9 mouse cellular contexts compared by ENCODE assay signal in genomic region chr11:68114202-68114601, GRCm38 (mm10).
DNase-seq lines count a peak whose midpoint lies in the region; ATAC-seq lines count a peak whose summit lies in the region.
"Had no signal": no experiment of that assay in that cellular context is flagged by ENCODE, and none has a peak within 500 bp of the region (broad histone marks: within the 10 kb centered on the region; RNA-seq: fewer than 3 reads in every experiment).

No protein-coding gene starts in this region.

- H3K4me2 ChIP-seq in heart, embryonic 13.5 days, result peak overlapping the region; percentile 43
- no peak overlapping the region for H3K4me2 ChIP-seq in neural tube, embryonic 15.5 days
- no peak overlapping the region for H3K4me2 ChIP-seq in hindbrain, embryonic 13.5 days
- 0 out of 2 replicates have a peak overlapping the region, but pooled peaks have one; percentile 5 for H3K4me2 ChIP-seq in neural tube, embryonic 13.5 days

- no peak for DNase-seq in heart, postnatal 10 days
- DNase-seq in neural tube, embryonic 10.5 days (ENCODE audit: extremely low spot score, low spot score), result peak; percentile 21
- no peak for DNase-seq in gastrocnemius, postnatal 10 days
- DNase-seq in frontal cortex, postnatal 14 days (ENCODE audit: low spot score in 2 of 2), result no peak
- DNase-seq: adrenal gland, postnatal 25 days had no signal

- no peaks in the 10 kb centered on the region for H3K36me3 ChIP-seq in heart, embryonic 13.5 days
- H3K36me3 ChIP-seq in neural tube, embryonic 15.5 days, result no peaks in the 10 kb centered on the region
- no peaks in the 10 kb centered on the region for H3K36me3 ChIP-seq in hindbrain, embryonic 13.5 days
- no peaks in the 10 kb centered on the region for H3K36me3 ChIP-seq in neural tube, embryonic 13.5 days

- H3K4me1 ChIP-seq in heart, embryonic 13.5 days, result peaks cover 21% of the 10 kb centered on the region
- H3K4me1 ChIP-seq in neural tube, embryonic 15.5 days, result peaks cover 13% of the 10 kb centered on the region
- H3K4me1 ChIP-seq in hindbrain, embryonic 13.5 days (replicated peaks), result peaks cover 25% of the 10 kb centered on the region
- H3K4me1 ChIP-seq in neural tube, embryonic 13.5 days (replicated peaks), result peaks cover 20% of the 10 kb centered on the region

- no peak overlapping the region for H3K9ac ChIP-seq in heart, embryonic 13.5 days
- no peak overlapping the region for H3K9ac ChIP-seq in neural tube, embryonic 15.5 days (replicated peaks)
- no peak overlapping the region for H3K9ac ChIP-seq in hindbrain, embryonic 13.5 days
- H3K9ac ChIP-seq in neural tube, embryonic 13.5 days, result no peak overlapping the region

- intact Hi-C loops in heart, postnatal 10 days (cut with DNase I), result no loop called here

- WGBS in heart, embryonic 13.5 days, result 17% methylated on average over 6 of the region's 6 CpGs
- WGBS in neural tube, embryonic 15.5 days, result 24% methylated on average over 6 of the region's 6 CpGs
- 14% methylated on average over 6 of the region's 6 CpGs for WGBS in hindbrain, embryonic 13.5 days
- WGBS in neural tube, embryonic 13.5 days, result 20% methylated on average over 6 of the region's 6 CpGs

- no peak for ATAC-seq in heart, embryonic 13.5 days (ENCODE audit: extremely low read depth, insufficient number of reproducible peaks, low FRiP score, low TSS enrichment)
- ATAC-seq in neural tube, embryonic 15.5 days (ENCODE audit: low FRiP score), result no peak
- ATAC-seq in hindbrain, embryonic 13.5 days (ENCODE audit: low FRiP score), result no peak
- no peak for ATAC-seq in neural tube, embryonic 13.5 days (ENCODE audit: low read depth)

- no peak overlapping the region for H3K27ac ChIP-seq in heart, embryonic 13.5 days (replicated peaks)
- no peak overlapping the region for H3K27ac ChIP-seq in neural tube, embryonic 15.5 days (replicated peaks)
- H3K27ac ChIP-seq in hindbrain, embryonic 13.5 days, result peak overlapping the region; percentile 56
- peak overlapping the region; percentile 49 for H3K27ac ChIP-seq in neural tube, embryonic 13.5 days (replicated peaks)

- H3K27me3 ChIP-seq in heart, embryonic 13.5 days (replicated peaks), result no peaks in the 10 kb centered on the region
- H3K27me3 ChIP-seq in neural tube, embryonic 15.5 days (replicated peaks), result no peaks in the 10 kb centered on the region
- H3K27me3 ChIP-seq in hindbrain, embryonic 13.5 days, result no peaks in the 10 kb centered on the region
- H3K27me3 ChIP-seq in neural tube, embryonic 13.5 days, result no peaks in the 10 kb centered on the region

- no peak overlapping the region for H3K4me3 ChIP-seq in heart, embryonic 13.5 days
- no peak overlapping the region for H3K4me3 ChIP-seq in neural tube, embryonic 15.5 days (replicated peaks)
- no peak overlapping the region for H3K4me3 ChIP-seq in hindbrain, embryonic 13.5 days
- no peak overlapping the region for H3K4me3 ChIP-seq in neural tube, embryonic 13.5 days

- H3K9me3 ChIP-seq in heart, embryonic 13.5 days, result no peaks in the 10 kb centered on the region
- H3K9me3 ChIP-seq in neural tube, embryonic 15.5 days (replicated peaks), result no peaks in the 10 kb centered on the region
- H3K9me3 ChIP-seq in hindbrain, embryonic 13.5 days, result no peaks in the 10 kb centered on the region
- no peaks in the 10 kb centered on the region for H3K9me3 ChIP-seq in neural tube, embryonic 13.5 days

Comparison
In these comparisons a context has a peak if more than half of its experiments do, and no peak if none do; other contexts are left out.
1. H3K27ac ChIP-seq: peak in hindbrain, embryonic 13.5 days (single experiment) and neural tube, embryonic 13.5 days (single experiment); none in heart, embryonic 13.5 days (single experiment) and neural tube, embryonic 15.5 days (single experiment).
2. H3K4me2 ChIP-seq: peak in heart, embryonic 13.5 days (single experiment) and neural tube, embryonic 13.5 days (single experiment); none in neural tube, embryonic 15.5 days (single experiment) and hindbrain, embryonic 13.5 days (single experiment).